Mouse (Mus musculus) cerebellum, adult 11-12 months (tissue): ENCODE measurements at regions not wholly inside any gene's neighbourhood (a gene's known extent, or its start where the extent isn't known, plus 50 kb on each side); places are given as distances from the start of the nearest gene placed in this dataset.

ENCODE experiments used
- DNase-seq: peaks from one replicate; pipeline ENCODE4 v3.0.0; 2022

DNA sequence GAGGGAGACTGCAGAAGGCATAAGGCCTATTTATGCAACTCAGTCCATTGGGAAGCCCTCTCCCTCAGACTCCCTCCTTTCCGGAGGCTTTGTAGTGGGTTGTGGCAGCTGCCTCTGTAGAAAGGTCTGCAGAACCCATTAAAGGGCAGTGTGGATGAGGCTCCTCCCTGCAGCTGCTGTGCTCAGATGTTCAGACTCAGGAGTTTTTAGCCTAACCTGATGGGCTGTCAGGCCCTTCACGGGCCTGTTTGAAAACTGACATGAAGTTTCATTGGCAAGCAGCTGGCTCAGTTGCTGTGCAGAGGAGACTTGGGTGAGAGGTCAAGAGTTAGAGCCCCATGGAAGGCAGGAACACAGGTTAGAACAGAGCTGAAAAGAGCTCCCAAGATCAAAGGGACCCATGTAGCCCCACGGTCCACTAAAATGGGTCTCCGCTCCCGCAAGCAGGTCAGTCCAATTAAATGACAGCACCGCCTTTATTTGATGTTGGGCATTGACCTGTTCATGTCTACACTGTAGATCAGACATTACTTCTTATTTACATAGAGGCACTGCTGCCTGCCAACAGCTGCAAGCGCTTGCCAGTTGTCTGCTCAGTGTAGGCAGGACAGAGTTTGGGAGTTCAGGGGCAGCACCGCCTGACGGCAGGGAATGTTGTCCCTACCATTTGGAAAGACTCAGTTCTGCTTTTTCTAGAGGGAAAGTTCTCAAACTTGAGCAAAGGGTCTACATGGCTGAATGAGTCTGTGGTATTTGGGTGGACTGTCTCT, 53.8 kb upstream of the Usp46 start:
- DNase-seq, result no peak

DNA sequence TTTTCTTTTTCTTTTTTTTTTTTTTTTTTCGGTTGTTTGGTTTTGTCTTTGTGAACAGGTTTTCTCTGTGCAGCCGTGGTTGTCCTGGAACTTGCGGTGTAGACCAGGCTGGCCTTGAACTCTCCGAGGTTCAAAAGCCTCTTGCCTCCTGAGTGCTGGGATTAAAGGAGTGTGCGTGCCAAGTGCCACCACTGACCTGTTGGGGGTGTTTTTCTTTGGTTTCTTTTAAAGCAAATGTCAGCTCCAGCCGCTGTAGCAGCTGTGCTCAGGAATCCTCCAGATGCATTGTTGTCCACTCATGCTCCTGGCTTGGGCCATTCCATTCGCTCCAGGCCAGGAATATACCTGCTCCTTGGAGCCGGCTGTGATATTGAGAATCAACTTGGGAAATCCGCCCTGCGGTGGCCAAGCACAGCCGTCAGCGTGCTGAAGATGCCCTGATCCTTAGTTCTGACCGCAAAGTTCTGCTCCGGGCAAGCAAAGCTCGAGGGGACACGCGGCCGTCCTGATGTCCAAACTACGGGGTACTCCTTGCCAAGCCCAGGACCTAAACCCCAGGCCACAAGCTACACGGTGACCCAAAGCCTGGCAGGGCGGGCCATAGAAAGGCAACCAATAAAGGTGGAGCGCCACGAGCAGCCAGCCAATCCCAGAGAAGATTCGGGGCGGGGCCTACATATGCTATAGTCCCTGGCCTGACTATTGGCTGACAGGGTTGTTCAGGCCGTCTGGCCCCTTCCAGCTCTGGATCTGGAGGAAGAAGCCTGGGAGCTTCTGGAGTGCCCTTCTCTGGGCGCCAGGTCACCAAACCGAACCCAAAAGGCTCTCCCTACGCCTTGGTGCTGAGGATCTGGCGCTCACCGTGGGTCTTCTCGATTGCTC, 58.0 kb upstream of the Usp46 start:
- DNase-seq, result peak; percentile 62

DNA sequence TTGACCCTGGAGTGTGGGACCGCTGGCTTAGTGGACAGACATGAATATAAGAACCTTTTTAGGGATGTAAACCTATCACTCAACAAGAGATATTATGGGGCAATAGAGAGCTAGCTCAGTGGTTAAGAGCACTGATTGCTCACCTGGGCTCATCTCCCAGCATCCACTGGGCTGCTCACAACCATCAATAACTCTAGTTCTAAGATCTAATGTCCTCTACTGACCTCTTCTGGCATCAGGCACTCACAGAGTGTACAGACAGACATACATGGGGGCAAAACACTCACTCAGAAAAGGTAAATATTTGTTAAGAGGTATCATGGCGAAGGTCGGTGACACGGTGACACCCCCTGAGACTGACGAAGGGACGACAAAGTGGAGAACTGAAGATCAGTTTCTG, 59.3 kb upstream of the Usp46 start:
- no peak for DNase-seq

DNA sequence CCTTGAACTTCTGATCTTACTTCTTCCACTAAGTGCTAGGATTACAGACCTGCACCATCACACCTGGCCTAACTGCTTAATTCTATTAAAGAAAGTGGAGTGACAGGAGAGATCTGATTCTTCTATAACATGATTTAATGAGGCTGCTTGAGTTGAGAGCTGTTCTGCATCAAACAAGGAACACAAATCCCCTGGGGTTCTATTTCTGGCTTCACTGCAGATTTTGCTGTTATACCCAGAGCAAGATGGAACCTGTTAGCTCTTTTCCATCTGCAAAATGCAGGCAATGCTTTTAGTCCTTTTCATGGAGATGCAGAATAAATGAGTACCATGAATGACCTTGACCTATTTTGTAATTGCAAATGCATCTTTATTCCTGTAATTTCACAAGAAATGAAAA, 61.4 kb upstream of the Usp46 start:
- DNase-seq, result no peak

DNA sequence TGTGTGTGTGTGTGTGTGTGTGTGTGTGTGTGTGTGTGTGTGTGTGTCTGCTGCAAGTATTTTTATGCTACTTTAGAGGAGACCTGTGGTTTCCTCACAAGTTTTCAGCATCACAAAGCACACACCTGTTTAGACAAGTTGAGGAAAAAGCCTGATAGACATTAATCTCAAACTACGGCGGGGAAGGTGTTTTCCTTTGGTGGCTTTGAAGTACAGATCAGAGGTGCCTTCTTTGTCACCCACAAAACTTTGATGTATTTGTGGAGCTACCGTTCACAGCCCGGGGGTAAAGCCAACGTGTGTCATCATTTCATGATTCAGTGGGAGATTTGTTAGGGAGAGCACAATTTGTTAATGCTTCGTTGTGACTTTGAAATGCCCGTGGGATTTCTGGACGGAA, 62.4 kb upstream of the Rasl11b start:
- no peak for DNase-seq

DNA sequence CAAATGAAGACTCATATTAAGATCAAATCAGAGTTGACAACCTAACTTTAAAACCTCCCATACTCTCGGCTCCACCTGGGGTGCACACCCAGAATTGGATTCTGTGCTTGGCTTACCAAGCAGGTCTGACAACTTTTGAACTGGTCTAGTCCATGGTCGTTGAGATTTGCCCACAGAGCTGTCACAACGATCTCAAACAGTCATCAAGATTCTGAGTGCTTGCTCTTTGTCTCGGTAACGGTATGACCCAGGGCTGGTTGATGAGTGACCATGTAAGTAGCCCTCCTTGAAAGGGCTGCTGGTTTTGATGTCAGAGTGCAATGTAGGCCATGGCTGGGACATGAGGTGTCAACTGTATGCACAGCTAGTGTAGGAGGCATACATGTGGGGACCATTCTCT, 58.7 kb upstream of the Rasl11b start:
- DNase-seq, result no peak

DNA sequence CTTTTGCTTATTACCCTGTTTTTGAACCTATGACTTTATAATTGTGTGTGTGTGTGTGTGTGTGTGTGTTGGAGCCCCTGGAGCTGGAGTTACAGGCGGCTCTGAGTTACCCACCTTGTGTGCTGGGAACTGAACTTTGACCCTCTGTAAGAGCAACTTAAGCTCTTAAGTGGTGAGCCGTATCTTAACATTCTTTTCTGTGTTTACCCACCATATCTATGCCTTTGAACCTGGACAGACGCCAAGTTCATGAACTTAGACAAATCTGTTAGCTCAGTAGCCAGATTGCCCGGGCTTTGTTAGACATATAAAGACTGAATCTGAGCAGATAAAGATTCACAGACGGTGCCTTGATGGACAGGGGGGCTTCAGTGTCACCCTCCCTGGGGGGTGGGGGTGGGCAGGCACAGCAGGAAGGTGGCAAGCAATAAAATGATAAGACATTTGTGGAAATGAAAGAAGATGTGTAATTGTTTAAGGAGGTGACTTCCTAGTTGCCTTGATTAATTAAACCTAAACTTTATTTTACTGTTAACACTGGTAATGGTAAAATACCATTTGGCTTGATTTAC, 58.1 kb upstream of the Rasl11b start:
- DNase-seq, result no peak

DNA sequence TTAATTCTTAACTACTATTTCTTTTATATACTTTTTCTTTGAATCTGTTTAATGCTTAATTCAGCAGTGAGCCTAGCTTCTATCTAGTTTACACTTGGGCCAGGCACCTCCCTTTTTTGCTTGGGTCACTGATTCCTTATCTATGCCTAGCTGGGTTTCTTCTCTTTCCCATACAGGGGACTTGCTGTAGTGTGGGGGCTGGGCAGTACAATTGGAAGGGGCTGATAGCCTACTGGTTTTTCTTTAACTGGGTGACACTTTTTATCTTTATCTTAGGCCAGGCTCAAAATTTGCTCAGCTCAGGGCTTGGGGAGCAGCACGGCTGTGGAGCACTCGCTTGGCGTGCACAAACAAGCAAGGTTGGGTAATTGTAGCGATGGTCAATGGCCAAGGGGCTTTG, 51.1 kb upstream of the Rasl11b start:
- no peak for DNase-seq

DNA sequence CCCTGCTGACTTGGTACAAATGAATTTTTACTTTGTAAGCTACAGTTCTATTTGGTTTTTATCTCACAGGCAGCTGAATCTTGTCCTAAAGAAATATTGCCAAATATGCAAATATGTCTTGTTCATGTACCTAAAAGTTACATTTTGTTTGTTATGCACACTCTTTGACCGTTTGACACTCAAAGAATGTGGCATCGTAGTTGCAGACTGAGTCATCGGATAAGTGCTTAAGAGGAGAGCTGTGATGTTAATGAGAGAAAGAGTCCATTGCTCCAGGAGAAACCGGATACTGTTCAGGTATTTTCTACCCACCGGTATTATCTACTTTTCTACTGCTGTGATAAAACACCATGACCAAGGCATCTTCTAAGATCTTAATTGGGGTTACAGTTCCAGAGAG, 50.3 kb upstream of the Rasl11b start:
- no peak for DNase-seq
